25 mouse cellular contexts compared by ENCODE assay signal in the genomic region with DNA sequence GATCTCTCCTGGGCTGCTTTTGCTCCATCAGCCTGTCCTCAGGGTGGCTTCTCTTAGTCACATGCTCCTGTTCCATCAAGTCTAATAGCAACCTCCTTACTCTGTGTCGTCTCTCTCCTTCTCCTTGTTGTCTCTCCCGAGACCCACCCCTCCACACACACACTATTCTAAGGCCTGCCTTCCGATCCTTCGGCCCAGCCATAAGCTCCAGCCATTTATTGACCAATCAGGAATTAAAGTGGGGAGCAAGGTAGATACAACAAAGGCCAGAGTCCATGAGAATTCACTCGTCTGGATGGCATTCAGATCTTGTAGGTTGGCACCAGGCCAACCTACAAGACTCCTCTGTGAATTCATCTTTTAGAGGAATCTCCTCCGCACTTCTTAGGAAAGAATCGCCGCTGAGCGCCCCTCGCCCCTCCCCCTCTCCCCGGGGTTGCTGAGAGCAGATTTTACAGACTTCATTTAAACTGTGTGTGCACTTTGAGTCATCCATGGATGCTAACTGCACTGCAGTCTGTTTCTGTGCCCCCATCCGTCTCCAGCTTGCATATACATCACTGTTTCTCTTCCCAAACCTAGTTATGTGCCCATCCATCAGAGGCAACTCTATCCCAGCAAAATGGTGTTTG. TPM values are rescaled to one million over a fixed set of nuclear protein-coding genes. Genes with fewer than 3 reads are reported as not detected.
A peak's percentile ranks its signal among the peaks of the same experiment; 100 is the strongest.
DNase-seq lines count a peak whose midpoint lies in the region; ATAC-seq and TF ChIP-seq lines count a peak whose summit lies in the region.
"Had no signal": no experiment of that assay in that cellular context is flagged by ENCODE, and none has a peak within 500 bp of the region (broad histone marks: within the 10 kb centered on the region; RNA-seq: fewer than 3 reads in every experiment).

No protein-coding gene starts in this region.

- no peak for ATAC-seq in forebrain, embryonic 14.5 days
- ATAC-seq in forebrain, embryonic 15.5 days (replicated peaks): no peak
- no peak for ATAC-seq in lung, postnatal 0 days

- H3K4me3 ChIP-seq in forebrain, embryonic 14.5 days (ENCODE audit: low read depth, low read length): no peak overlapping the region
- no peak overlapping the region for H3K4me3 ChIP-seq in forebrain, embryonic 15.5 days
- H3K4me3 ChIP-seq in lung, postnatal 0 days (ENCODE audit: low read depth, low read length): no peak overlapping the region
- H3K4me3 ChIP-seq: embryonic facial prominence, embryonic 15.5 days; forebrain, embryonic 12.5 days; heart, embryonic 12.5 days; hindbrain, embryonic 15.5 days; limb, embryonic 12.5 days; liver, embryonic 15.5 days; midbrain, embryonic 12.5 days had no signal

- H3K4me1 ChIP-seq in forebrain, embryonic 14.5 days (ENCODE audit: control insufficient read depth, insufficient read depth, low read length): 0 out of 2 replicates have a peak, but pooled peaks cover 5% of the 10 kb centered on the region
- peaks cover 11% of the 10 kb centered on the region for H3K4me1 ChIP-seq in forebrain, embryonic 15.5 days
- no peaks in the 10 kb centered on the region for H3K4me1 ChIP-seq in lung, postnatal 0 days (ENCODE audit: insufficient read depth, low read depth, low read length)
- H3K4me1 ChIP-seq: liver, embryonic 15.5 days had no signal

- peak; percentile 35 for DNase-seq in forebrain, embryonic 14.5 days (ENCODE audit: low spot score)
- peak; percentile 18 for DNase-seq in lung, postnatal 0 days (ENCODE audit: low spot score)
- DNase-seq in lung, postnatal 10 days: no peak
- peak; percentile 58 for DNase-seq in testis, postnatal 10 days (ENCODE audit: low spot score)
- no peak for DNase-seq in testis, postnatal 14 days (ENCODE audit: low spot score)
- no peak for DNase-seq in spleen, postnatal 36 days (ENCODE audit: low spot score in 2 of 2)
- DNase-seq in urinary bladder, adult 18-20 months (ENCODE audit: low spot score in 2 of 2): no peak
- DNase-seq: adrenal gland, postnatal 10 days; cerebellum, adult 11 months; cerebellum, adult 9-10 months; gastrocnemius, postnatal 14 days; kidney, postnatal 25 days; lung, embryonic 14.5 days; lung, postnatal 36 days; thymus, adult 2 months; thymus, postnatal 4 days had no signal

- H3K27ac ChIP-seq in forebrain, embryonic 14.5 days (ENCODE audit: low read depth, low read length): no peak overlapping the region
- H3K27ac ChIP-seq in forebrain, embryonic 15.5 days (replicated peaks): no peak overlapping the region
- no peak overlapping the region for H3K27ac ChIP-seq in lung, postnatal 0 days (ENCODE audit: low read length)
- H3K27ac ChIP-seq: embryonic facial prominence, embryonic 15.5 days; forebrain, embryonic 12.5 days; hindbrain, embryonic 15.5 days; limb, embryonic 12.5 days; liver, embryonic 15.5 days; midbrain, embryonic 12.5 days had no signal

- H3K4me2 ChIP-seq in forebrain, embryonic 14.5 days (ENCODE audit: low read length): no peak overlapping the region
- H3K4me2 ChIP-seq in forebrain, embryonic 15.5 days (replicated peaks): no peak overlapping the region
- H3K4me2 ChIP-seq in lung, postnatal 0 days (replicated peaks; ENCODE audit: low read depth, low read length): no peak overlapping the region
- H3K4me2 ChIP-seq: embryonic facial prominence, embryonic 15.5 days; forebrain, embryonic 12.5 days; heart, embryonic 12.5 days; hindbrain, embryonic 15.5 days; limb, embryonic 12.5 days; liver, embryonic 15.5 days; lung, embryonic 14.5 days; midbrain, embryonic 12.5 days had no signal

- WGBS in forebrain, embryonic 14.5 days: 31% methylated on average over 12 of the region's 12 CpGs
- 37% methylated on average over 12 of the region's 12 CpGs for WGBS in forebrain, embryonic 15.5 days
- 55% methylated on average over 12 of the region's 12 CpGs for WGBS in lung, postnatal 0 days

- no peaks in the 10 kb centered on the region for H3K27me3 ChIP-seq in forebrain, embryonic 14.5 days (replicated peaks; ENCODE audit: control insufficient read depth, insufficient read depth, low read length)
- no peaks in the 10 kb centered on the region for H3K27me3 ChIP-seq in forebrain, embryonic 15.5 days
- no peaks in the 10 kb centered on the region for H3K27me3 ChIP-seq in lung, postnatal 0 days (replicated peaks; ENCODE audit: insufficient read depth, low read length)
- H3K27me3 ChIP-seq: embryonic facial prominence, embryonic 15.5 days; forebrain, embryonic 12.5 days; heart, embryonic 12.5 days; hindbrain, embryonic 15.5 days; limb, embryonic 12.5 days; liver, embryonic 15.5 days; midbrain, embryonic 12.5 days had no signal

- H3K36me3 ChIP-seq in forebrain, embryonic 14.5 days (ENCODE audit: control insufficient read depth, insufficient read depth, low read length): no peaks in the 10 kb centered on the region
- H3K36me3 ChIP-seq in forebrain, embryonic 15.5 days: no peaks in the 10 kb centered on the region
- no peaks in the 10 kb centered on the region for H3K36me3 ChIP-seq in lung, postnatal 0 days (ENCODE audit: insufficient read depth, low read length)
- H3K36me3 ChIP-seq: embryonic facial prominence, embryonic 15.5 days; forebrain, embryonic 12.5 days; G1E; heart, embryonic 12.5 days; hindbrain, embryonic 15.5 days; limb, embryonic 12.5 days; liver, embryonic 15.5 days; midbrain, embryonic 12.5 days had no signal

- TF ChIP-seq CTCF in lung, postnatal 0 days (IDR thresholded peaks at IDR 0.05): no peak

- no peaks in the 10 kb centered on the region for H3K9me3 ChIP-seq in forebrain, embryonic 14.5 days (replicated peaks; ENCODE audit: control insufficient read depth, low read length)
- no peaks in the 10 kb centered on the region for H3K9me3 ChIP-seq in forebrain, embryonic 15.5 days
- H3K9me3 ChIP-seq in lung, postnatal 0 days (ENCODE audit: low read length): no peaks in the 10 kb centered on the region
- H3K9me3 ChIP-seq: embryonic facial prominence, embryonic 15.5 days; forebrain, embryonic 12.5 days; heart, embryonic 12.5 days; hindbrain, embryonic 15.5 days; limb, embryonic 12.5 days; liver, embryonic 15.5 days; midbrain, embryonic 12.5 days had no signal

- TF ChIP-seq EP300 in lung, postnatal 0 days (IDR thresholded peaks at IDR 0.05): no peak

- no peak overlapping the region for H3K9ac ChIP-seq in forebrain, embryonic 14.5 days (ENCODE audit: low read length)
- no peak overlapping the region for H3K9ac ChIP-seq in forebrain, embryonic 15.5 days (replicated peaks)
- H3K9ac ChIP-seq in lung, postnatal 0 days (replicated peaks; ENCODE audit: low read depth): no peak overlapping the region
- H3K9ac ChIP-seq: embryonic facial prominence, embryonic 15.5 days; forebrain, embryonic 12.5 days; heart, embryonic 12.5 days; hindbrain, embryonic 15.5 days; limb, embryonic 12.5 days; liver, embryonic 15.5 days; lung, embryonic 14.5 days; midbrain, embryonic 12.5 days had no signal

RNA-seq across cellular contexts. Expression of gene Wipf3, which starts 45.4 kb away (rescaled TPM):
- 2.6 and 3.0 TPM in 2 replicates for polyA plus RNA-seq in forebrain, embryonic 14.5 days (2014; fragmentation: Nextera tagmentation; extraction: Ambion mirVana)
- polyA plus RNA-seq in forebrain, embryonic 15.5 days (2015; fragmentation: Nextera tagmentation; extraction: Ambion mirVana): 3.6 and 4.6 TPM in 2 replicates
- 2.7 and 3.7 TPM in 2 replicates for polyA plus RNA-seq in lung, postnatal 0 days (2015; fragmentation: Nextera tagmentation; extraction: Ambion mirVana)
- polyA plus RNA-seq: G1E had no signal

RNA-seq across cellular contexts. Expression of gene Prr15, which starts 58.4 kb away (rescaled TPM):
- 2.0 and 3.1 TPM in 2 replicates for polyA plus RNA-seq in forebrain, embryonic 14.5 days (2014; fragmentation: Nextera tagmentation; extraction: Ambion mirVana)
- polyA plus RNA-seq in forebrain, embryonic 15.5 days (2015; fragmentation: Nextera tagmentation; extraction: Ambion mirVana): 2.4 and 3.2 TPM in 2 replicates
- 6.8 and 7.6 TPM in 2 replicates for polyA plus RNA-seq in lung, postnatal 0 days (2015; fragmentation: Nextera tagmentation; extraction: Ambion mirVana)
- polyA plus RNA-seq: G1E had no signal

Comparison
In these comparisons a context has a peak if more than half of its experiments do, and no peak if none do; other contexts are left out.
1. DNase-seq: peak in forebrain, embryonic 14.5 days (single experiment), lung, postnatal 0 days (single experiment) and testis, postnatal 10 days (single experiment); none in lung, postnatal 10 days (single experiment), testis, postnatal 14 days (single experiment), spleen, postnatal 36 days (0 of 2) and urinary bladder, adult 18-20 months (0 of 2).